Mouse (Mus musculus) embryo, embryonic 10 days (tissue): ENCODE results near the gene Ankrd11.

Source experiments
- DNase-seq: peaks from one replicate; pipeline ENCODE4 v3.0.0-alpha.2; 2015; ENCODE audit warnings: low spot score

The Ankrd11 gene

DNA sequence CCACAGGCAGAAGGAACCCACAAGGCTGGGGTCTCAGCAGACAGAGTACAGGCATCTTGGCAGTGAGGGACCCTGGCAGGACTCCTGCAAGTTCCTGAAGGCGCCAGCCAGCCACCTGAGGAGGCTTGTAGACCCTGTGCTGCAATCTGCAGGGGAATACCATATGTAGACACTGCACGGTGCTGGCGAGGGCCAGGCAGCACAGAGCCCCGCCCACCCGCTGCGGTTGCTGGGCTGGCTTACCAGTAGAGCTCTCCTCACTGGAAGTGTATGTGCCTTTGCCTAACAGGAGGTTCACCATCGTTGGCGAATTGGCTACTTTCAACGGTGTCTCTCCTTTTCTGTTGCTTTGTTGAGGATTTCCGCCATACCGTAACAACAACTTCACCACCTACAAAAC, 145.8 kb downstream of the Ankrd11 start:
- no peak for DNase-seq

DNA sequence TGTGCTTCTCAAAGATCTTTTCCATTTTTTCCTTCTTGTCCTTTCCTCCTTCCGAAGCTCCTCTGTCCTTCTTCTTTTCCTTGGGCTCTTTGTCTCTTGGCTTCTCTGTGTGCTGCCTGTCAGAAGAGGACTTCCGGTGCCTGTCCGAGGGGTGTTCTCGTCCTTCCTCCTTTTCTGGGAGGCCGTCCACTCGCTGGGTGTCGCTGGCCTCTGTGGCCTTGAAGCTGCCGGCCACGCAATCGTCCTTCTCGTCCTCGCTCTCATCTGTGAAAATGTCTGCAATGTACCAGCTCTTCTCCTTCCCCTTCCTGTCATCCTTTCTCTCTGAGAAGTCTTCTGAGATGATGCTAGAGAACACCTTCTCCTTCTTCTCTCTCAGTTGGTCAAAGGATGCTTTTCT, 148.6 kb downstream of the Ankrd11 start:
- DNase-seq = no peak

DNA sequence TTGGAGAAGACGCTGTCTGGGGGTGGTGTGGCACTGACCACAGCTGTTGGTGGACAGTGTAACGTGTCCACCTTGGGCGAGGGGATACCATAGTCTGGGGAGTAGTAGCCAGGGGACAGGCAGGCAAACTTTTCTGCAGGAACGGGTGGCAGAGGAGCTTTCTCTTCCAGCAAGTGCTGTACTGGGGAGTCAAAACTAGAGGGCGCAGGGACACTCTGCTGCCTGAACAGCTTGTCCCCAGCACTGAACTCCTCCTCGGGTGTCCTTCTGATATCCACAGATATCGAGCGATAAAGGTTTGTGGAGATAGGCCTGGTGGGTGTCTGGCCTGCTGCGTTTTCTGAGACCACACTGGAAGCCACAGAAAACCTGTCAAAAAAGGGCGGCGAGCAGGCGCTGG, 150.6 kb downstream of the Ankrd11 start:
- no peak for DNase-seq

DNA sequence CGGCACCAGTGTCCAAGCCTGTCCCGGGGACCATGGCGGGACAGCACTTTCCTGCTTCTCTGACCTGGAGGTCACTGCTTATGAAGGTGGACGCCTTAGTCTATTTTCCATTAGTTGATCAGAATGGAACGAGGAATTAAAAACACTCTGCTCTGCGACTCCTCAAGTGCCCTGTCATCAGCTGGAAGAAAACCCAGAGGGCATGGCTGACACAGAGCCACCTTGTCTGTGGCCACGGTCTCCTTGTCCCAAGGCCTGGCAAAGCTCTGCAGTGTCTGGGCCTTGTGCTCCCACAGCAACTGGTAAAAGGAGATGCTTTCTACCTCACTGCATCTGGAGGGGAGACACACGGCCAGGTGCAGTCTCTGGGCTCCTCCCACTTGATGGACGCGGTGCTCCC, 158.4 kb downstream of the Ankrd11 start:
- no peak for DNase-seq

DNA sequence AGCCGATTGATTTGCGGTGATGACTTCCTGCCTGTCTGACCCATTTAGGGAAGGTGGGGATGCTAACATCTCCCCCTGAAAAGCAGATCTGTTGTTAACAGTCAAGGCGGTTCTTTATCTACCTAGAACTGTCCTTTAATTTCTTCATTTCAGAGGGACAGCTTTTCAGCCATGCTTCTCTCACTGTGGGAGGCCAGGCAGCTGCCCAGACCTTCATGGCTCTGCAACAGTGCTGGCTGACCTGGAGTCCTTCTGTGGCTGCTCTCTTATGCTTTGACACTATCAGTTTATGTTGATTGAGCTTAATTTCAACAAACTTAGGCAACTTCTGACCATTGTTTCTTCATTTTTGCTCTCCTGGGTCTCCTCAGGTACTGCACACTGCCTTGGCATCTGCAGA, 161.8 kb downstream of the Ankrd11 start:
- no peak for DNase-seq

DNA sequence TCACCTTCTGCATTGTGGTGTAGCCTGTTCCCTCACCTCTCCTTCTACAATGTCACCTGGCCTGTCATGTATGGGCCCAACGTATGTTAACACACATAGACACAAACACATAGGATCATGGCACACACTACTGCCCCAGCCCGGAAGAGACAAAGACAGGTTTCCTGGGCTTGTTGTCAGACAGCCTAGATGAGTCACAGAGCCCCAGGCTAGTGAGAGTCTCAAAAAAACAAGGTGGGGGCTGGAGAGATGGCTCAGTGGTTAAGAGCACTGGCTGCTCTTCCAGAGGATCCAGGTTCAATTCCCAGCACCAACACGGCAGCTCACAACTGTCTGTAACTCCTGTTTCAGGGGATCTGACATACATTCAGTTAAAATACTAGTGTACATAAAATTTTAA, 163.8 kb downstream of the Ankrd11 start:
- DNase-seq = no peak

DNA sequence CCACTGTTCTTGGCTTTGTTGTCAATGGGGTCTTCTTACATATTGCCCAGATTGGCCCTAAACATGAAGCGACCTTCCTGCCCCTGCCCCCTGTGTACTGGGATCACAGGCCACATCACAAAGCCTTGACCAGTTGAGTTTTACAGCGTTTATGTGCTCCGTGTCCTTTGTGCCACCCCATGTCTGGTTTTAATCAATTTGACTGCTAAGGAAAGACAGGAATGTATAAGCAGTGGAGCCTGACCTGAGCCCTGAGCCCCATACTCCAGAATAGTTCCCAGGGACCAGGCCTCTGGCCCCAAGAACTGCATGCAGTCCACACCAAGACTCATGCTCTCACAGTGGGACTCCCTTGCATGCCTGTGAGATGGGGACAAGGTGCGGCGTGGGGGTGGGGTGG, 166.9 kb downstream of the Ankrd11 start:
- peak; percentile 65 for DNase-seq

DNA sequence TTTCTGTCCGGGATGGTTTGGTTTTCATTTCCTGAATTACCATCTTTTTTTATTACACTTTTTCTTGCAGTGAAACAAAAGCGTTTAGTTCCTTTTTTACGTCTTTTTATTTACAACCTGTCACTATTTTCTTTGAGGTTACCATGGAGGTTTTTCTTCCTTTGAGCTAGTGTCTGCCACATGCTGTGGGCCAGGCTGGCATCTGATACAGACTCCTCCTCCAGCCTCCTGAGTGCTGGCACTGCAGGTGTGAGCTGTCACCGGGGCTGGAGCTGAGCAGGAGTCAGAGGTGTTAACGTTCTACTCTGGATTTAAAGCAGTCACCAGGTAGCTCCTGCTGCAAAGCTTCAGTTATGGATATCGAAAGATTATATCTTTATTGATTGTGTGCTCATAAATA, 168.9 kb downstream of the Ankrd11 start:
- DNase-seq = no peak

DNA sequence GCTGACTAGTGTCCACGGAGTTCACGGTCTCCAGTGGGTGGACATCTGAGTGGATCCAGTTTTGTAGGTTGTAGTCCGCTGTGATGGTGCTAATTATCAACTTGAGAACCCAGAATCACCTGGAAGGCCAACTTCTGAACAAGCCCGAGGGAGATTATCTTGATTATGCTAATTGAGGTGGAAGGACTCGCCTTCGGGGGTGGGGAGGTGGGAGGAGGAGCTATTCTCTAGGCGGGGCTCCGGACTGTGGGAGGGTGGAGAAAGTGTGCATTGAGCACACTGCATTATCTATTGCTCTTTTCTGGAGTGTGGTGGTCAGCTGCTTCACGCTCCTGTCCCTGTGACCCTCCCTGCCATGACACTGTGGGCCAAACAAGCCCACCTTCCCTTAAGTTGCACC, 170.4 kb downstream of the Ankrd11 start:
- DNase-seq = no peak

DNA sequence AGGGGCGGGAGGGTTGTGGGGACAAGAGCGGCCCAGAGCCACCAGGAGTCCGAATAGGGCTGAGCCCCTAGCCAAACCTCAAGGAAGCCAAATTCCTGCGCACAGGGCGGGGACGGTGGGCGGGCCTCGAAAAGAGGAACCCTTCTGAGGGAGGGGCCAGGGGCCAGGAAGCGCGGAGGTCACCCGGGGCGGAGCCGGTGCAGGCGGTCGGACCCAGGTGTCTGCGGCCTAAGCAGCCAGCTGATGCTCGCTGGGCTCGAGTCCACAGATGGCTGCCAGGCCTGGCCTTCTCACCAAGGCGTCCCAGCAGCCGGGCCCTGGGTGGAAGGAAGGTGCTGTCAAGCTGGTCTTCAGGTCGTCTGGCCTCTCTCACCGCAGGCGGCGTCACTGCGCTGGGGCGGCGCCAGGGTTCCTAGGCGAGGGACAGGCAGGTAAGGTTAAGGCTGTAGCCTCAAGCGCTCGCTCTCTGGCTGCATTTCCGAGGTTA, 171.7 kb downstream of the Ankrd11 start:
- peak; percentile 54 for DNase-seq

DNA sequence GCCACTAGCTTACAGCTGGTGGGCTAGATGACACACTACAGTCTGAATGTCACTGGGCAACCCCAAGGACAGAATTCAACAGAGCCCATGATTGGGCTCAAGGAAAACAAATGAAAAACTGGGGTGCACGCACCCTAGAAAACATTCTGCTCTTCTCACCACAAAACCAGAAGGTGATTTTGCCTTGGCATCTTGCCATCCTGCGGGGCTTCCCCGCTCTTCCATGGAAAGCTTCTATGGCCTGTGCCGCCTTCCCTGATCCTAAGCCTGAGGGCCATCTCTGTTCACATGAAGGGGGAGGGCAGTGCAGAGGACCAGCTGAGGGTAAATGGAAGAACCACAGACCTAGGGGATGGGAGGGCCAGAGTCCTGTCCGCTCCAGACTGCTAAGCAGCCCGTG, 174.1 kb downstream of the Ankrd11 start:
- no peak for DNase-seq

DNA sequence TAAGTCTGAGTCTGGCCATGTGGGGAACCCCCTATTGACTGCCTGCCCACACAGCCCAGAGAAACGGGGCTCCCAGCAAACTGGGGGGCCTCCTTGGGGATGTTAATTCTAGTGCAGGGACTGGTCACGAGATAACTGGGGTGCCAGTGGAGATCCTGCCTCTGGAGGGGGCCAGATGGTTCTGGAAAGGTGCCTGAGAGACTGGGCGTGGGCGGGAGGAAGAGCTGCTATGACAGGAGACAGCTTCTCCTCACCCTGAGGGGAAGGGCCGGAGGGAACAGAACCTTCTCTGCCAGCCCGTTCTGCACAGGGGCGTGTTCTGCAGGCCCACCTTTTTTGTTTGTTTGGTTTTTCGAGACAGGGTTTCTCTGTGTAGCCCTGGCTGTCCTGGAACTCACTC, 175.8 kb downstream of the Ankrd11 start:
- DNase-seq = no peak

DNA sequence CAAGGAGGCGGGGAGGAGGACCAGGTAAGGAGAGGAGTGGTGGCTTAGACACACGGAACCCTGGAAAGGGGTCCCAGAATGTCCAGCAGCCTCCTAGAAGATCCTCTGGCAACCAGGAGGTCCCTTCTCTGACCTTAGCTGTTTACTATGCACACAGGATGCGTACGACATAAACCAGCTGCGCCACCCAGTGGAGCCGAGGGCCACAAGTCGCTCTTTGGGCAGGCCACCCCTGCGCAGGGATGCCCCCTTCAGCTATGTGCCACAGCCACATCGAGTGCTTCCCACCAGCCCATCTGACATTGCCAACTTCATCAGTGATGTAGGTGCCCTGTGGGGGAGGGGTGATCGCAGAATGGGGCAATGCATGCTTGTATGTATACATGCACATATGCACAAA, 176.6 kb downstream of the Ankrd11 start:
- peak; percentile 64 for DNase-seq

DNA sequence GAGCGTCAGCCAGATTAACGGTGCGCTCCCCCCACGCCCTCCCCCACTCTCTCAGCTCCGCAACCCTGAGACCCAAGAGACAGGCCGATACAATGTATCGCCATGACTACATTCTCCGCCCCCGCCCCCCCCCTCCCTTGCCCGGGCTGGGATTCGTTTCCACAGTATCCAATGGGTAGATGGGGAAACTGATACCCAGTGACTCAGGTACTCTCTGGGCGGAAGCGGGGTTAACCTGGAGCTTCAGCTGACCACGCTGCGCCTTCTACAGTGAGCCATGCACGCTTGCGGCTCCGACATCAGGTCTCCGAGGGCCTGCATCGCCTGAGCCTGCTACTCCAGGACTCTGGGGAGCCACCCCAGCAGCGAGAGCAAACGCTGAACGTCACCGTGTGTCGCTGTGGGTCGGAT, 177.4 kb downstream of the Ankrd11 start:
- no peak for DNase-seq

DNA sequence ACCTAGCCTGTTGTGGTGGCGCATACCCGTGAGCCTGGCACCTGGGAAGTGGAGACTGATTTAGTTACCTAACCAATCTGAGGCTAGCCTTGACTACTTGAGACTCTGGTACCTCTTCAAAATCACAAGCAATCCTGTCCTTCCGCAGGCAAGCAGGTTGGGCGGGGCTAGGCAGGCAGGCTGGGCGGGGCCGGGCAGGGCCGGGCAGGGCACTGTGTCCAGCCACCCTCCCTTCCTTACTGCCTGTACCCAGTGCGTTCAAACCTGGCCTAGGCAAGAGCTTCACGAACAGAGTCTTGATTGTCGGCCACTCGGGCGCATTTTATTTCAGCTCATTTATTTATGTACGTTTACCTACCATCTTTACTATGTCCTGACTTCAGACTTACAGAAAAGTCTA, 182.2 kb downstream of the Ankrd11 start:
- no peak for DNase-seq

DNA sequence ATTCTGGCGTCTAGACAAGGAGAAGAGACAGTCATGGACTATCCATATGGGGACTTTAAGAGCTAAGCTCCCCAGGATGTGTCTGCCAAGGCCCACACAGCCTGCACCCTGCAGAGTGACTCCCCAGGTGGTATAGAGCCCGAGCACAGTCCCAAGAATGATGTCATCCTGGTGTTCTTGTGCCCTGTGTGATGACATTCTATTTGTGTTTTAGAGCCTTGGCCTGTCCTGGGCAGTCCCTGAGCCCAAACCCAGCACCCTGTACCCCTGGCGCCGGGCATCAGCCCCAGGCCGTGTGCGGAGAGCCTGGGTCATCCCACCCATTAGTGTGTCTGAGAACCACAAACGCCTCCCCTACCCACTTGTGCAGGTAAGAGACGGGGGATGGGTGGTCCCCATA, 185.8 kb downstream of the Ankrd11 start:
- no peak for DNase-seq

DNA sequence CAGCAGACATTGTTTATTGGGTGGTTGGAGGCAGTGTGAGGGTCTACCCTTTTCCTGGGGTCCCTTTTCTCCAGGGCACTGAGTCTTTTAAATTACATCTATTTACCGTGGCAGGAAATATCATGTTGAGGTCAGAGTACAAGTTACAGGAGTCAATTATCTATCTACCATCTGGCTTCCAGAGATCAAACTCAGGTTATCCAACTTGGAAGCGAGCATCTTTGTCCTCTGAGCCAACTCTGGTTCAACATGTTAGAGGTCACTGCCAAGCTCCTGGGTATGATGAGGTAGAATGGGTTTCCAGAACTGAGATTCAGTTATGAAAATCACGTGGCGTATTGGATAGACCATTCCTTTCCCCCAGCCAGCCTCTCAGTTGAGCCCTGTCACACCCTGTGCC, 187.0 kb downstream of the Ankrd11 start:
- DNase-seq = no peak

DNA sequence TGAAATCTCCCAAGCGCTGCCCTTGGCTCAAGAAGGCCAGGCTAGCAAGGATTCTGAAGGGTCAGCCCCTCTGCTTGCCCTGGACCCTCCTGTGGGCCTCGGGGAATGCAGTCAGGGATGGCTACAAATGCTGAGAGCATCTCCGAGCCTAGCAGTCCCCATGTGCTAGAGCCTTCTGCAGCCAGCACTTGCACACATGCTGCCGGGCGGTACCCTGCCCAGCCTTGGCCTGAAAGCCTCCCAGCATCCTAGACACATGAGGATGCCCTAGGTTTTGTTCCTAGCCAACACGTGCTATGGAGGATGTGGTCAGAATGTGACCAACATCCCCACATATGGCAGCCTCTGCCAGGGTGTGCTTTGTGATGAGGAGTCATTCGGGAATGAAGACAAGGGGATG, 187.7 kb downstream of the Ankrd11 start:
- no peak for DNase-seq

DNA sequence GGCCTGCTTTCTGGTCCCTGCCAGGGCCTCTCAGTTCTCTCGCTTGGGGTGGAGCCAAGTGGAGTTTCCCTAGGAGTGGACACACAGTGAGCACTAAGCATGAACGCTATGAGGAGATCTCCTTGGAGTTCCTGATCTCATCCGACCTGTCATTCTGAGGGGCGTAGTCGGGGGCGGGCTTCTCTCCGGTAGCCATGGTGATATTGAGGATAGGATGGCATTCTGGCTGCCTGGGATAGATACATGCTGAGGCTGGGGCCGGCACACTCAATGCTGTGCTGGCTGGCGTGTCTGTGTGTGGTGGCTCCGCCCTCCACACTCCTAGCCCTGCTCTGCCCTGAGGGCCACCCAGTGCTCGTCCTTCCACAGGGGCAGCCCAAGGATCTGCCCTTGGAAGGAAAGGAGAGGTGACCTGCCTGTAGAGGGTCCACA, 188.7 kb downstream of the Ankrd11 start:
- peak; percentile 76 for DNase-seq

DNA sequence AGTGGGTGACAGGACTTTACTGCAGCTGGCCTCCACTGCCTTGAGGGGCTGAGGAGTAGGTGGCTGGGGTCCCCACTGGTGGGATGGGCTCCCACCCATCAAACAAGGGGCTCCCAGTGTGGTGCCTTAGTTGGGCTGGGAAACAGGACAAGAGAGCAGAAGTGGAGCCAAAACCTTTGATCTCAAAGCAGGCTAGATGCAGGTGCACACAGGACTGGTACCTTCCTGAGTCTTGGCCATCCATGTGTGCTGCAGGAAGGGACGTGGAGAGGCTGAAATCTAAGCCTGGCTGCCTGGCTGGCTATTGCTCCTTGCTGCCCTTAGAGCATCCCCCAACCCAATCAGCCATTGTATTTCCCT, 189.6 kb downstream of the Ankrd11 start:
- DNase-seq = no peak

DNA sequence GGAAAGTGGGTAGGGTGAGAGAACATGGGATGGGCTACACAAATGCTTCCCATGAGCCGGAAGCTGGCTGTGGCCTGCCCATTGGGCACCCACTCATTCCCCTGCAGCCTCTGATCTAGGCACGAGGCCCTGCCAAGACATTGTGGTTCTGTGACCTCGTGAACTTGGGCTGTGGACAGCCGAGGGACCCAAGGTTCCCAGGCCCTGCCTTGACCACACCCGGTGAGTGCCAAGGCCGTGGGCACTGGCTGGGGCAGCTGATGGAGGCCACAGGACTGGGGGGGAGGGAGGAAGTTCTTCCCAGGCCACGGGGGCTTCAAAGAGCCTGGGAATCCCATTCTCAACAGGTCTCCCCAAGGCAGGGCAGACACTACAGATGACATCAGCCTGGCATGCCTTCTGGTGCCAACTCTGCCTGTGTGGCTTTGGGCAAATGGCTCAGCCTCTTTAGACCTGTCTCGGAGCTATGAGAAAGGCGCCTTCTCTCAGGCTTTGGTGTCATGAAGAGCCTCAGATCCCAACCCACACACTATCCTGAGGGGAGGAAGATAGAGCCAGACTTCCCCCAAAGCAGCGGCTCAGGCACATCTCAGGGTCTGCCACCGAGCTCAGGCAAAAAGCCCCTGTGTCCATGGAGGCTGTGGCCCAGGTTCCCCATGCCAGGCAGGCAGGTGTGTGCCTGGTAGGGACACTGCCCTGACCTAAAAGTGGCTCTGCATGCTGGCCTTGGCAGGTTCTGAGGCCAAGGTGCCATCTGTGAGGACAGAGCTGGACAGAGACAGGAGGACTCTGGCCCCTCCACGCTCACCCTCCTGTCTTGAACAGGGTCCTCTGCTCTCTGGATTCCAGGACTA, 190.2 kb downstream of the Ankrd11 start:
- no peak for DNase-seq

DNA sequence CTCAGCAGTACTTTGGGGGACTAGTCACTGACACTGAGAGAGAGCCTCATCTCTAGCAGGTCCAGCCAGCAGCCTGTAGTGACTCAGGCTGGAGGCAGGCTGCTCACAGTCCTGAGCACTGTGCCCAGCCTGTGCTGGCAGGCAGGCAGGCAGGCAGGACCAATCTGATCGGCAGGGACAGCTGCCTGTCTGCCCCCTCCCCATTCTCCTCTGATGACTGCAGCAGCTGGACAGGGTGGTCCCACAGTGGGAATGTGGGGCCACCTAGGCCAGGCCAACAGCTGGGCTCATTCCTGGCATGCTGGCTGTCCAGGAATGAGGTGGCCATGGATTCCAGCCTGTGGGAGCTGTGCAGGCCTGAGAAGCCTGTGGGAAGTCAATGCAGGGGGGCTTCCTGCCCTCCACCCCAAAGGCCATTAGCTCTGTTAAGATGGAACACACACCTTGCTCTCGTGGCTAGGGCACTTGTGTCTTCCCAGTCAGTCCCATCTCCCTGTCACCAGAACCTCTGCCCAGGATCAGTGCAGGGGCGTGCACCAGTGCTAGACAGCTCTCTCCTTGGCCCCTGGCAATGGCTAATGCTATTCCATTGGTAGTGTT, 191.3 kb downstream of the Ankrd11 start:
- DNase-seq = no peak

DNA sequence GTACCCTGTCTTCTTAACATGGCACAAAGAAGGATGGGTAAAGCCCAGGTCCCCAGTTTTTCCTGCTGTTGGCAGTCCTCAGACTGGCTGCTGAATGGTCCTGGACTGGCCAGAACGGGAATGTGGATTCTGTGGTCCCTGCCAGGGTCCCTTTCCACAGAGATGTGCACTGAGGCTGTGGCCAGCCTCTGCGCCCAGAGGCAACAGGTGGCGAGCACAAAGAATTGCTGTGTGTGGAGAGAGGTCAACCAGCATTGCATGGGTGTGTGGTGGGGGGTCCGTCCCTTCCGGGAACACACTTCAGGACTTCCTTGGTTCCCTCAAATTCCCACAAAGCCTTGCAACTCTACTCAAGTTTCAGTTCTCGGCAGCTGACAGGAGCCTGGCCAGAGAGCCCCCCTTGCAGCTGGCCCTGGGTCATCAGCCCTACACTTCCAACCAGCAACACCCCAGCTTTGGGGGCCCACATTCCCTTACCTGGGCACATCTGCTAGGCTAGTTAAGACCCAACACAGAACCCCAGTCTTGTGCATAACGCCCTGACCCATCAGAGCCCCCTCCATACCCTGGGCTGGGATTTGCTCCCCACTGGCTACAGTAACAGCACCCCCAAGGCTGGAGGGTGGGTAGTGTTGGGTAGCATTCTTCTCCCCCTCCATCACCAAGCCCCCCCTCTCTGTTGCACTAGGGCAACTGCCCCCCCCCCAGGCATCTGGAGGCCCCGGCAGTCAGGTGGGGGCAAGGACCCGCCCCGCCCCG, 192.7 kb downstream of the Ankrd11 start:
- no peak for DNase-seq
